Mouse (Mus musculus) hindbrain, embryonic 16.5 days (tissue): ENCODE results near the gene Grin2a. TPM values are rescaled to one million over a fixed set of nuclear protein-coding genes. Genes with fewer than 3 reads are reported as not detected.

Experiments
- polyA plus RNA-seq: library from polyadenylated mRNA; unstranded; fragments of >200 nt; fragmentation: Nextera tagmentation; extraction: Ambion mirVana; gene quantifications from 2 replicates; pipeline ENCODE4 v1.2.1, GENCODE M21; 2015

The Grin2a gene
- polyA plus RNA-seq, 1 experiment from 2014 or later: 9.7 TPM

Other genes with a start within 250 kb of the Grin2a start
- gene Rpl39l, start 174.7 kb upstream of the Grin2a start, polyA plus RNA-seq: not detected in 2 replicates
- 0.17 and 0.21 TPM in 2 replicates for gene Atf7ip2, start 197.2 kb upstream of the Grin2a start, polyA plus RNA-seq